Mouse (Mus musculus): Measurements from ENCODE around the gene Tspan18. TPM values are rescaled to one million over a fixed set of nuclear protein-coding genes. Genes with fewer than 3 reads are reported as not detected.

Tspan18 gene
- polyA plus RNA-seq, 1 experiment from 2014 or later, result 30.3 TPM

Other genes with a start within 250 kb of the Tspan18 start
- gene Trp53i11, start 147.0 kb downstream of the Tspan18 start, polyA plus RNA-seq (2014; fragmentation: Nextera tagmentation; extraction: Ambion mirVana), result 54.6 and 56.6 TPM in 2 replicates
- 45.3 and 48.9 TPM in 2 replicates for gene Cd82, start 128.6 kb upstream of the Tspan18 start, polyA plus RNA-seq (2014; fragmentation: Nextera tagmentation; extraction: Ambion mirVana)
- gene Gm10803, start 226.1 kb upstream of the Tspan18 start, polyA plus RNA-seq (2014; fragmentation: Nextera tagmentation; extraction: Ambion mirVana), result not detected in 2 replicates

All from stomach, embryonic 14.5 days (tissue).